8 mouse cellular contexts compared by ENCODE assay signal in genomic region chr2:72978473-72978872, GRCm38 (mm10). TPM values are rescaled to one million over a fixed set of nuclear protein-coding genes. Genes with fewer than 3 reads are reported as not detected.
DNase-seq lines count a peak whose midpoint lies in the region; ATAC-seq and TF ChIP-seq lines count a peak whose summit lies in the region.

No protein-coding gene starts in this region.

- H3K27ac ChIP-seq in forebrain, embryonic 12.5 days: peak overlapping the region; percentile 100
- H3K27ac ChIP-seq in intestine, postnatal 0 days (ENCODE audit: low read depth, low read length): peak overlapping the region; percentile 100
- H3K27ac ChIP-seq in stomach, embryonic 16.5 days (ENCODE audit: low read length): peak overlapping the region; percentile 100

- H3K27me3 ChIP-seq in forebrain, embryonic 12.5 days: no peaks in the 10 kb centered on the region
- no peaks in the 10 kb centered on the region for H3K27me3 ChIP-seq in intestine, postnatal 0 days (replicated peaks; ENCODE audit: control insufficient read depth, insufficient read depth, low read length)
- no peaks in the 10 kb centered on the region for H3K27me3 ChIP-seq in stomach, embryonic 16.5 days (ENCODE audit: control insufficient read depth, insufficient read depth, low read length)

- no peak; the same call in 1 of the 2 replicates for ATAC-seq in forebrain, embryonic 12.5 days (ENCODE audit: low FRiP score)
- peak; percentile 8; the same call in 1 of the 2 replicates for ATAC-seq in intestine, postnatal 0 days
- ATAC-seq in stomach, embryonic 16.5 days (ENCODE audit: insufficient read depth, low FRiP score): peak; percentile 12

- peak overlapping the region; percentile 63 for H3K4me2 ChIP-seq in forebrain, embryonic 12.5 days
- peak overlapping the region; percentile 69 for H3K4me2 ChIP-seq in intestine, postnatal 0 days (replicated peaks; ENCODE audit: low read depth)
- peak overlapping the region; percentile 80 for H3K4me2 ChIP-seq in stomach, embryonic 16.5 days (ENCODE audit: low read depth, low read length)

- peak overlapping the region; percentile 99 for H3K4me3 ChIP-seq in forebrain, embryonic 12.5 days (replicated peaks)
- peak overlapping the region; percentile 99 for H3K4me3 ChIP-seq in intestine, postnatal 0 days (ENCODE audit: low read depth, low read length)
- peak overlapping the region; percentile 98 for H3K4me3 ChIP-seq in stomach, embryonic 16.5 days (replicated peaks; ENCODE audit: low read length)

- H3K4me1 ChIP-seq in forebrain, embryonic 12.5 days: peaks cover 30% of the 10 kb centered on the region
- peaks cover 9% of the 10 kb centered on the region; the same call in 1 of the 2 replicates for H3K4me1 ChIP-seq in intestine, postnatal 0 days (replicated peaks; ENCODE audit: control insufficient read depth, insufficient read depth, low read length)
- peaks cover 12% of the 10 kb centered on the region for H3K4me1 ChIP-seq in stomach, embryonic 16.5 days (ENCODE audit: control insufficient read depth, insufficient read depth, low read length)

- peak; percentile 28 for DNase-seq in left cerebral cortex, adult 11 months (ENCODE audit: low spot score)
- DNase-seq in left cerebral cortex, postnatal 36 days (ENCODE audit: low spot score in 2 of 2): no peak
- peak; percentile 80 for DNase-seq in T-cell, adult 2 months (ENCODE audit: low spot score)
- DNase-seq in mesoderm, embryonic 11.5 days (ENCODE audit: low read depth, low spot score): peak; percentile 81
- DNase-seq in adrenal gland, postnatal 4 days (ENCODE audit: low spot score in 2 of 2): no peak

- H3K36me3 ChIP-seq in forebrain, embryonic 12.5 days (replicated peaks): no peaks in the 10 kb centered on the region
- H3K36me3 ChIP-seq in intestine, postnatal 0 days (ENCODE audit: control insufficient read depth, insufficient read depth): no peaks in the 10 kb centered on the region; the same call in 1 of the 2 replicates
- no peaks in the 10 kb centered on the region for H3K36me3 ChIP-seq in stomach, embryonic 16.5 days (ENCODE audit: control insufficient read depth, insufficient read depth, low read length)

- H3K9ac ChIP-seq in forebrain, embryonic 12.5 days: peak overlapping the region; percentile 100
- H3K9ac ChIP-seq in intestine, postnatal 0 days (ENCODE audit: low read depth, low read length): peak overlapping the region; percentile 100
- H3K9ac ChIP-seq in stomach, embryonic 16.5 days (ENCODE audit: low read length): peak overlapping the region; percentile 100

- intact Hi-C loops in left cerebral cortex, postnatal 36 days (cut with DNase I): loop anchor here (5.0 kb wide), 1 partner anchor 299 kb away; no protein-coding TSS in a partner anchor

- TF ChIP-seq CTCF in intestine, postnatal 0 days (IDR thresholded peaks at IDR 0.05; ENCODE audit: low read depth): peak; percentile 70

- WGBS in forebrain, embryonic 12.5 days: under 1% methylated on average over 37 of the region's 38 CpGs
- under 1% methylated on average over 37 of the region's 38 CpGs for WGBS in intestine, postnatal 0 days
- WGBS in stomach, embryonic 16.5 days: under 1% methylated on average over 38 of the region's 38 CpGs

- H3K9me3 ChIP-seq in forebrain, embryonic 12.5 days: no peaks in the 10 kb centered on the region
- no peaks in the 10 kb centered on the region for H3K9me3 ChIP-seq in intestine, postnatal 0 days (ENCODE audit: control insufficient read depth)
- no peaks in the 10 kb centered on the region for H3K9me3 ChIP-seq in stomach, embryonic 16.5 days (replicated peaks; ENCODE audit: control insufficient read depth, low read length)

RNA-seq across cellular contexts. Expression of gene Sp3, which starts 1.8 kb away (rescaled TPM):
- total RNA-seq in left cerebral cortex, postnatal 36 days (2021): 10 to 100 TPM; 50.0 to 54.8 TPM
- 77.9 and 81.8 TPM in 2 replicates for polyA plus RNA-seq in forebrain, embryonic 12.5 days (2016; fragmentation: Nextera tagmentation; extraction: Ambion mirVana)
- 25.4 and 28.0 TPM in 2 replicates for polyA plus RNA-seq in intestine, postnatal 0 days (2015; fragmentation: Nextera tagmentation; extraction: Ambion mirVana)
- polyA plus RNA-seq in stomach, embryonic 16.5 days (2015; fragmentation: Nextera tagmentation; extraction: Ambion mirVana): 48.6 and 50.8 TPM in 2 replicates
- 10 to 100 TPM; 86.1 to 92.1 TPM for total RNA-seq in adrenal gland, postnatal 4 days (2021)

RNA-seq across cellular contexts. Expression of gene Gm11084, which starts 8.0 kb away (rescaled TPM):
- not detected for total RNA-seq in left cerebral cortex, postnatal 36 days (2021)
- polyA plus RNA-seq in forebrain, embryonic 12.5 days (2016; fragmentation: Nextera tagmentation; extraction: Ambion mirVana): not detected in 2 replicates
- polyA plus RNA-seq in intestine, postnatal 0 days (2015; fragmentation: Nextera tagmentation; extraction: Ambion mirVana): not detected in 2 replicates
- polyA plus RNA-seq in stomach, embryonic 16.5 days (2015; fragmentation: Nextera tagmentation; extraction: Ambion mirVana): not detected in 2 replicates
- total RNA-seq in adrenal gland, postnatal 4 days (2021): not detected

Comparison
In these comparisons a context has a peak if more than half of its experiments do, and no peak if none do; other contexts are left out.
1. DNase-seq: peak in left cerebral cortex, adult 11 months (single experiment), T-cell, adult 2 months (single experiment) and mesoderm, embryonic 11.5 days (single experiment); none in left cerebral cortex, postnatal 36 days (0 of 2) and adrenal gland, postnatal 4 days (0 of 2).
2. Peak in every context shown above with its lines, with median percentiles within 50 percentile points of each other: H3K27ac ChIP-seq, H3K4me2 ChIP-seq, H3K4me3 ChIP-seq and H3K9ac ChIP-seq.